Mouse (Mus musculus) liver, embryonic 14.5 days (tissue): ENCODE results near the gene Snrk.

Source experiments
- CTCF ChIP-seq: IDR thresholded peaks from 2 replicates; pipeline ENCODE4 v1.5.1; 2016; ENCODE audit warnings: antibody characterized with exemption, low read depth, control low read depth
- EP300 ChIP-seq: IDR thresholded peaks from 2 replicates; pipeline ENCODE4 v1.6.1; 2016; ENCODE audit warnings: antibody characterized with exemption, low read depth

- TF ChIP-seq CTCF, result no peak
- no peak for TF ChIP-seq EP300
These were observed 76.8 kb downstream of the Snrk start for GRCm38 (mm10) chr9:122193823-122194222.
